Mouse (Mus musculus) frontal cortex, postnatal 14 days (tissue): ENCODE results near the gene Cbr4.

ENCODE experiments used
- DNase-seq, 2 experiments: peaks; one replicate each; pipeline ENCODE4 v3.0.0; 2022; ENCODE audit warnings: low spot score in 2 of 2

Gene Cbr4

GRCm38 (mm10) chr8:61550006-61550748, 62.6 kb downstream of the Cbr4 start:
- DNase-seq, result no peak

- DNase-seq, result no peak
Measured at GRCm38 (mm10) chr8:61552221-61552620, 64.7 kb downstream of the Cbr4 start.

- no peak for DNase-seq
Measured at GRCm38 (mm10) chr8:61552755-61553402, 65.3 kb downstream of the Cbr4 start.

- DNase-seq, result no peak
Measured at GRCm38 (mm10) chr8:61555343-61555742, 67.8 kb downstream of the Cbr4 start.

- no peak for DNase-seq
Measured at GRCm38 (mm10) chr8:61556219-61556618, 68.7 kb downstream of the Cbr4 start.
